Mouse (Mus musculus): ENCODE measurements around the gene Dmrta1. TPM values are rescaled to one million over a fixed set of nuclear protein-coding genes. Genes with fewer than 3 reads are reported as not detected.
"Not testable (repeated sequence)": the region's sequence is repeated elsewhere in the genome, so short reads cannot be mapped to it uniquely, and the experiment has no call there.

The Dmrta1 gene
- polyA plus RNA-seq, 1 experiment from 2014 or later: 2.3 TPM

DNA sequence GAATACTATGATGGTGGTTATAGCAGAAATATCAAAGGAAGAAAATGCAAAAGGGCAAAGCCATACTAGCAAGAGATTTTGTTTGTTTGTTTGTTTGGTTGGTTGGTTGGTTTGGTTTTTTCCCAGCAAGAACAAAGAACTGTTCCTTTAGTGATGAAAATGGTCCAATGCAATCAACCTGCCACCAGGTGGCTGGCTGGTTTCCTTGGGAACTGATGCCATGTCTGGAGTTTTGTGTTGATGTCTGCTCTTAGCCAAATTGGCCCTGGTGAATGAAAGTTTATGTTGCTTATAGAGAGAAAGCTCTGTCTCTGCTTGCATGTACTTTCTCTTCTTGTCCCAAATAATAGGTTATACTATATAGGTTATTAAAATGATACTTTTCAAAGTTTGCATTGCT is 18.7 kb downstream of the Dmrta1 start:
- no peak overlapping the region for H3K9ac ChIP-seq (ENCODE audit: low read length)
- ATAC-seq (ENCODE audit: low FRiP score): no peak
- no peaks in the 10 kb centered on the region for H3K4me1 ChIP-seq (ENCODE audit: control insufficient read depth, insufficient read depth, low read length)
- H3K36me3 ChIP-seq (ENCODE audit: control insufficient read depth, insufficient read depth, low read length): no peaks in the 10 kb centered on the region
- no peaks in the 10 kb centered on the region for H3K9me3 ChIP-seq (ENCODE audit: control insufficient read depth, low read length)
- H3K27me3 ChIP-seq (ENCODE audit: control insufficient read depth, insufficient read depth, low read length): no peaks in the 10 kb centered on the region
- DNase-seq (ENCODE audit: low spot score, missing footprints): no peak
- H3K4me3 ChIP-seq (ENCODE audit: low read depth, low read length): no peak overlapping the region
- H3K4me2 ChIP-seq: no peak overlapping the region
- H3K27ac ChIP-seq (ENCODE audit: low read depth, low read length): no peak overlapping the region

DNA sequence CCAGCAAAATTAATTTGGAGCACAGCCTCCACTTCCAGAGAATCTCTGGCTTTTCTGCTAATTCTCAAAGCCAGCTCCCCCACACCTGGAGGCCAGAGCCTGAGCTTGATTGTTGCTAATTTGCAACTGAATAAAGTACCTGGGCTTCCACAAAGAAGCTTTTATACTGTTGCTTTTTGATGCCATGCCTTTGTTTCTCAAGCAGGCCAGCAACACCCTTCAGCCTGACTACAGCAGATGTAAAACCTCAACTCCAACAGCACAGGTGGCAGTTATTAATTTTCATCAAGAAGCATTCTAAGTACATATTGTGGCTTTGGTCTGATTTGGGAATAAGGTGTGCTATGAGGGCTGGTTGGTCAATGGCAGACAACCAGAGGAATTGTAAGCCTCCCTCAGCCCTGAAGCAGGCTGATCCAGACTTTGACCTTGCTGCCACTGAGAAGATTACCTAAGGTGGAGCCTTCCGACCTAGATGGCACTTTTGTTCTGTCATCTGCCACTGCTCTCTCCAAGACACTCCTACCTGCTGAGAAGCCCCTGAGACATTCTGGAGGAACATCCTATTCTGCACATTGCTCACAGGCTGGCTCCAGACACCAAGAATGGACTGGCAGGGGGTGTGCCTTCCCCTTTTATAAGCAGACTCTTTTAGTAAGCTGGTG is 44.4 kb downstream of the Dmrta1 start:
- H3K4me1 ChIP-seq (ENCODE audit: control insufficient read depth, insufficient read depth, low read length); H3K27ac ChIP-seq (ENCODE audit: low read depth, low read length); DNase-seq (ENCODE audit: low spot score, missing footprints); H3K36me3 ChIP-seq (ENCODE audit: control insufficient read depth, insufficient read depth, low read length); H3K27me3 ChIP-seq (ENCODE audit: control insufficient read depth, insufficient read depth, low read length); H3K4me2 ChIP-seq; H3K9me3 ChIP-seq (ENCODE audit: control insufficient read depth, low read length); H3K9ac ChIP-seq (ENCODE audit: low read length); H3K4me3 ChIP-seq (ENCODE audit: low read depth, low read length); ATAC-seq (ENCODE audit: low FRiP score): not testable (repeated sequence)
- WGBS: 71% methylated on average over 1 of the region's 1 CpGs

Measured in midbrain, embryonic 11.5 days (tissue).